Mouse (Mus musculus) right cerebral cortex, postnatal 4 days (tissue): ENCODE measurements around the gene Helz.

ENCODE experiments used
- DNase-seq: peaks from one replicate; pipeline ENCODE4 v3.0.0-alpha.2; 2022

Gene Helz

GRCm38 (mm10) chr11:107729141-107729540 is 181.4 kb downstream of the Helz start:
- no peak for DNase-seq

GRCm38 (mm10) chr11:107730940-107731339 is 183.2 kb downstream of the Helz start:
- no peak for DNase-seq

- DNase-seq, result no peak
Measured at GRCm38 (mm10) chr11:107731498-107731897, 183.8 kb downstream of the Helz start.

- no peak for DNase-seq
Measured at GRCm38 (mm10) chr11:107734133-107734532, 186.4 kb downstream of the Helz start.

GRCm38 (mm10) chr11:107737886-107738285 is 190.2 kb downstream of the Helz start:
- DNase-seq, result no peak

- no peak for DNase-seq
Measured at GRCm38 (mm10) chr11:107738418-107739099, 190.8 kb downstream of the Helz start.

GRCm38 (mm10) chr11:107743100-107743499 is 195.4 kb downstream of the Helz start:
- no peak for DNase-seq
